Mouse (Mus musculus): ENCODE results near the gene Ahnak. TPM values are rescaled to one million over a fixed set of nuclear protein-coding genes. Genes with fewer than 3 reads are reported as not detected.

Ahnak gene
- polyA plus RNA-seq, 1 experiment from 2014 or later = 125 TPM

- Histone ChIP-seq H3K4me3 (ENCODE audit: inconsistent target) (no peak overlapping the region), H3K79me2 (ENCODE audit: inconsistent target) (no peaks in the 10 kb centered on the region), H3K27ac (peak overlapping the region; percentile 99), H3K36me3 (ENCODE audit: inconsistent target) (no peaks in the 10 kb centered on the region)
- 66% methylated on average over 8 of the region's 8 CpGs for WGBS (ENCODE audit: missing documents)
Observed at GRCm38 (mm10) chr19:9069687-9070307, 80.7 kb downstream of the Ahnak start.

GRCm38 (mm10) chr19:9070316-9070715 is 81.2 kb downstream of the Ahnak start:
- no peak overlapping the region for H3K4me3 ChIP-seq (ENCODE audit: inconsistent target)
- H3K36me3 ChIP-seq (ENCODE audit: inconsistent target) = no peaks in the 10 kb centered on the region
- H3K27ac ChIP-seq = peak overlapping the region; percentile 99
- 94% methylated on average over 2 of the region's 2 CpGs for WGBS (ENCODE audit: missing documents)
- H3K79me2 ChIP-seq (ENCODE audit: inconsistent target) = no peaks in the 10 kb centered on the region

GRCm38 (mm10) chr19:9071456-9072156 is 82.5 kb downstream of the Ahnak start:
- Histone ChIP-seq H3K36me3 (ENCODE audit: inconsistent target) (no peaks in the 10 kb centered on the region), H3K79me2 (ENCODE audit: inconsistent target) (no peaks in the 10 kb centered on the region), H3K4me3 (ENCODE audit: inconsistent target) (no peak overlapping the region), H3K27ac (peak overlapping the region; percentile 99)
- WGBS (ENCODE audit: missing documents) = 29% methylated on average over 7 of the region's 7 CpGs

- no peaks in the 10 kb centered on the region for H3K79me2 ChIP-seq (ENCODE audit: inconsistent target)
- H3K27ac ChIP-seq = peak overlapping the region; percentile 99
- no peak overlapping the region for H3K4me3 ChIP-seq (ENCODE audit: inconsistent target)
- H3K36me3 ChIP-seq (ENCODE audit: inconsistent target) = no peaks in the 10 kb centered on the region
- 69% methylated on average over 2 of the region's 2 CpGs for WGBS (ENCODE audit: missing documents)
Observed at GRCm38 (mm10) chr19:9072157-9072530, 83.1 kb downstream of the Ahnak start.

GRCm38 (mm10) chr19:9073776-9074411 is 84.8 kb downstream of the Ahnak start:
- Histone ChIP-seq H3K27ac (peak overlapping the region; percentile 99), H3K79me2 (ENCODE audit: inconsistent target) (no peaks in the 10 kb centered on the region), H3K4me3 (ENCODE audit: inconsistent target) (no peak overlapping the region), H3K36me3 (ENCODE audit: inconsistent target) (no peaks in the 10 kb centered on the region)
- WGBS (ENCODE audit: missing documents) = 42% methylated on average over 12 of the region's 12 CpGs

GRCm38 (mm10) chr19:9074424-9074823 is 85.3 kb downstream of the Ahnak start:
- WGBS (ENCODE audit: missing documents) = 53% methylated on average over 4 of the region's 4 CpGs
- Histone ChIP-seq H3K79me2 (ENCODE audit: inconsistent target) (no peaks in the 10 kb centered on the region), H3K4me3 (ENCODE audit: inconsistent target) (no peak overlapping the region), H3K36me3 (ENCODE audit: inconsistent target) (no peaks in the 10 kb centered on the region), H3K27ac (peak overlapping the region; percentile 99)

- 78% methylated on average over 2 of the region's 2 CpGs for WGBS (ENCODE audit: missing documents)
Observed at GRCm38 (mm10) chr19:9075558-9075957, 86.5 kb downstream of the Ahnak start.

GRCm38 (mm10) chr19:9076035-9076434 is 87.0 kb downstream of the Ahnak start:
- WGBS (ENCODE audit: missing documents) = 95% methylated on average over 3 of the region's 3 CpGs
- H3K27ac ChIP-seq = peak overlapping the region; percentile 99
- H3K36me3 ChIP-seq (ENCODE audit: inconsistent target) = no peaks in the 10 kb centered on the region
- H3K4me3 ChIP-seq (ENCODE audit: inconsistent target) = no peak overlapping the region
- H3K79me2 ChIP-seq (ENCODE audit: inconsistent target) = no peaks in the 10 kb centered on the region

More at GRCm38 (mm10) chr19:9075558-9075957, 86.5 kb downstream of the Ahnak start:
- H3K79me2 ChIP-seq (ENCODE audit: inconsistent target) = no peaks in the 10 kb centered on the region
- no peak overlapping the region for H3K4me3 ChIP-seq (ENCODE audit: inconsistent target)
- peak overlapping the region; percentile 99 for H3K27ac ChIP-seq
- no peaks in the 10 kb centered on the region for H3K36me3 ChIP-seq (ENCODE audit: inconsistent target)

- Histone ChIP-seq H3K27ac (peak overlapping the region; percentile 99), H3K4me3 (ENCODE audit: inconsistent target) (no peak overlapping the region), H3K79me2 (ENCODE audit: inconsistent target) (no peaks in the 10 kb centered on the region), H3K36me3 (ENCODE audit: inconsistent target) (no peaks in the 10 kb centered on the region)
- 64% methylated on average over 4 of the region's 4 CpGs for WGBS (ENCODE audit: missing documents)
Observed at GRCm38 (mm10) chr19:9076982-9077660, 88.0 kb downstream of the Ahnak start.

GRCm38 (mm10) chr19:9079916-9080315 is 90.8 kb downstream of the Ahnak start:
- H3K36me3 ChIP-seq (ENCODE audit: inconsistent target) = no peaks in the 10 kb centered on the region
- no peak overlapping the region for H3K4me3 ChIP-seq (ENCODE audit: inconsistent target)
- WGBS (ENCODE audit: missing documents) = 65% methylated on average over 7 of the region's 7 CpGs
- peak overlapping the region; percentile 12 for H3K27ac ChIP-seq
- H3K79me2 ChIP-seq (ENCODE audit: inconsistent target) = no peaks in the 10 kb centered on the region

GRCm38 (mm10) chr19:9081311-9082190 is 92.5 kb downstream of the Ahnak start:
- WGBS (ENCODE audit: missing documents) = 97% methylated on average over 14 of the region's 14 CpGs
- Histone ChIP-seq H3K27ac (peak overlapping the region; percentile 47), H3K4me3 (ENCODE audit: inconsistent target) (no peak overlapping the region), H3K36me3 (ENCODE audit: inconsistent target) (no peaks in the 10 kb centered on the region), H3K79me2 (ENCODE audit: inconsistent target) (no peaks in the 10 kb centered on the region)

- 23% methylated on average over 23 of the region's 23 CpGs for WGBS (ENCODE audit: missing documents)
- no peak overlapping the region for H3K4me3 ChIP-seq (ENCODE audit: inconsistent target)
Observed at GRCm38 (mm10) chr19:9082191-9083009, 93.3 kb downstream of the Ahnak start.

GRCm38 (mm10) chr19:9083010-9083355 is 93.9 kb downstream of the Ahnak start:
- H3K4me3 ChIP-seq (ENCODE audit: inconsistent target) = no peak overlapping the region
- H3K36me3 ChIP-seq (ENCODE audit: inconsistent target) = no peaks in the 10 kb centered on the region
- H3K79me2 ChIP-seq (ENCODE audit: inconsistent target) = no peaks in the 10 kb centered on the region
- WGBS (ENCODE audit: missing documents) = 100% methylated on average over 2 of the region's 2 CpGs
- peak overlapping the region; percentile 24 for H3K27ac ChIP-seq

More at GRCm38 (mm10) chr19:9082191-9083009, 93.3 kb downstream of the Ahnak start:
- peak overlapping the region; percentile 47 for H3K27ac ChIP-seq
- no peaks in the 10 kb centered on the region for H3K36me3 ChIP-seq (ENCODE audit: inconsistent target)
- no peaks in the 10 kb centered on the region for H3K79me2 ChIP-seq (ENCODE audit: inconsistent target)
